Comparison of ENCODE assay signal across 7 mouse cellular contexts in the genomic region with DNA sequence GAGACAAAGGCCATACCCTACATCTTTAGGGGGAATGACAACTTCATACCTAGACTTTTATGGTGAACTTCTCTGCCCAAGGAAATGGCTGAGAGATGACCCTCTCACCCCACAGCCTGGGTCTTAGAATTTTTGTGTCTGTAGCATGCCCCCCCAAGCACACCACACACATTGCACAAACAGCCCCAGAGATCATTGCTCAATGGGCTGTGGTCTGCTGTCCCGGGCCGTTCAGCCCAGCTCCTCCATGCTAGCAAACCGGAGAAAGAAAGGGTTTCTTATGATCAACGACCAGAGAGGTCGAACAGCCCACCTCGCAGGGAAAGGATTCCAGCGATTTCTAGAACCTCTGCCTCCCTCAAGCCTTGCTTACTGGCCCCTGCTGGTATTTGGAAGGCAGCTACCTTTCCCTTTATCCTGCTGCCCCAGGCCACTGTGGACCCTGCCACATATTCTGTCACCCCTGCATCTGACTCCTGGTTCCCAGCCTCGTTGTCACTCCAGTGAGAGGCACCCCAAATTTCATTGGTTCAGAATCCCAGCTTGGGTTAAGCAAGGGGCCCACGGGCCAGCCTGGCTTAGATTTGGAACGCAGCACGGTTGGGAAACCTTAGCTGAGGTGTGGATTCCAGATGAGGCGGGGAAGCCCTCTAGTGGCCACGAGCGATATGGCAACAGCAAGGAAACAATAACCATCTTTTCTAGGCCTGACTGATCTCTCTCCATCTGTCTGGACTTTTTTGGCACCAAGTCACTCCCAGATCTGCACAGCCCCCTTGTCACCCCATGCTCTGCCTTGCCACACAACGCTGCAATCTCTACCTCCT. TPM values are rescaled to one million over a fixed set of nuclear protein-coding genes. Genes with fewer than 3 reads are reported as not detected.
DNase-seq lines count a peak whose midpoint lies in the region; ATAC-seq lines count a peak whose summit lies in the region.

No protein-coding gene starts in this region.

- H3K9ac ChIP-seq in embryonic facial prominence, embryonic 11.5 days (replicated peaks; ENCODE audit: low read length): no peak overlapping the region
- H3K9ac ChIP-seq in limb, embryonic 11.5 days (ENCODE audit: low read length): peak overlapping the region; percentile 34; the same call in 1 of the 2 replicates
- 0 out of 2 replicates have a peak overlapping the region, but pooled peaks have one; percentile 23 for H3K9ac ChIP-seq in midbrain, embryonic 14.5 days (replicated peaks; ENCODE audit: low read length)

- 25% methylated on average over 15 of the region's 15 CpGs for WGBS in embryonic facial prominence, embryonic 11.5 days
- 30% methylated on average over 15 of the region's 15 CpGs for WGBS in limb, embryonic 11.5 days
- 31% methylated on average over 15 of the region's 15 CpGs for WGBS in midbrain, embryonic 14.5 days

- H3K4me1 ChIP-seq in embryonic facial prominence, embryonic 11.5 days (ENCODE audit: control insufficient read depth, insufficient read depth, low read length): no peaks in the 10 kb centered on the region
- H3K4me1 ChIP-seq in limb, embryonic 11.5 days (ENCODE audit: control insufficient read depth, insufficient read depth, low read length): no peaks in the 10 kb centered on the region
- H3K4me1 ChIP-seq in midbrain, embryonic 14.5 days (ENCODE audit: control insufficient read depth, insufficient read depth, low read length): peaks cover 4% of the 10 kb centered on the region; the same call in 1 of the 2 replicates

- no peaks in the 10 kb centered on the region for H3K36me3 ChIP-seq in embryonic facial prominence, embryonic 11.5 days (replicated peaks; ENCODE audit: control insufficient read depth, insufficient read depth, low read depth, low read length)
- no peaks in the 10 kb centered on the region for H3K36me3 ChIP-seq in limb, embryonic 11.5 days (ENCODE audit: control insufficient read depth, insufficient read depth, low read length)
- H3K36me3 ChIP-seq in midbrain, embryonic 14.5 days (ENCODE audit: control insufficient read depth, insufficient read depth, low read length): no peaks in the 10 kb centered on the region

- peak; percentile 72 for ATAC-seq in embryonic facial prominence, embryonic 11.5 days (replicated peaks; ENCODE audit: insufficient number of reproducible peaks, low FRiP score, low TSS enrichment, low read depth)
- peak; percentile 61 for ATAC-seq in limb, embryonic 11.5 days (ENCODE audit: insufficient number of reproducible peaks, low FRiP score, low TSS enrichment, low read depth)
- peak; percentile 84 for ATAC-seq in midbrain, embryonic 14.5 days (ENCODE audit: low FRiP score, low TSS enrichment)

- no peak overlapping the region for H3K4me2 ChIP-seq in embryonic facial prominence, embryonic 11.5 days (ENCODE audit: low read depth, low read length)
- no peak overlapping the region for H3K4me2 ChIP-seq in limb, embryonic 11.5 days (ENCODE audit: low read depth, severe bottlenecking)
- H3K4me2 ChIP-seq in midbrain, embryonic 14.5 days (ENCODE audit: low read length): no peak overlapping the region

- H3K4me3 ChIP-seq in embryonic facial prominence, embryonic 11.5 days (ENCODE audit: low read depth, low read length): no peak overlapping the region
- H3K4me3 ChIP-seq in limb, embryonic 11.5 days (ENCODE audit: low read depth, low read length): no peak overlapping the region
- H3K4me3 ChIP-seq in midbrain, embryonic 14.5 days (replicated peaks; ENCODE audit: low read depth, low read length): no peak overlapping the region

- no peaks in the 10 kb centered on the region for H3K27me3 ChIP-seq in embryonic facial prominence, embryonic 11.5 days (ENCODE audit: control insufficient read depth, insufficient read depth, low read length)
- H3K27me3 ChIP-seq in limb, embryonic 11.5 days (ENCODE audit: control insufficient read depth, insufficient read depth, low read length): no peaks in the 10 kb centered on the region
- no peaks in the 10 kb centered on the region for H3K27me3 ChIP-seq in midbrain, embryonic 14.5 days (ENCODE audit: control insufficient read depth, insufficient read depth, low read length)

- peak; percentile 82 for DNase-seq in adrenal gland, postnatal 25 days
- peak; percentile 88 for DNase-seq in embryonic facial prominence, embryonic 11.5 days (ENCODE audit: low spot score)
- DNase-seq in heart, adult 11 months: peak; percentile 97
- peak; percentile 89 for DNase-seq in kidney, adult 18-20 months
- peak; percentile 92 for DNase-seq in limb, embryonic 11.5 days (ENCODE audit: low spot score)
- DNase-seq in midbrain, embryonic 14.5 days: peak; percentile 91
- peak; percentile 60 for DNase-seq in spleen, adult 12 weeks (ENCODE audit: low spot score)

- H3K9me3 ChIP-seq in embryonic facial prominence, embryonic 11.5 days (replicated peaks; ENCODE audit: control insufficient read depth, low read length): no peaks in the 10 kb centered on the region
- no peaks in the 10 kb centered on the region for H3K9me3 ChIP-seq in limb, embryonic 11.5 days (ENCODE audit: control insufficient read depth, low read length)
- no peaks in the 10 kb centered on the region for H3K9me3 ChIP-seq in midbrain, embryonic 14.5 days (ENCODE audit: control insufficient read depth, low read length)

- H3K27ac ChIP-seq in embryonic facial prominence, embryonic 11.5 days (replicated peaks; ENCODE audit: low read depth, low read length): no peak overlapping the region
- no peak overlapping the region for H3K27ac ChIP-seq in limb, embryonic 11.5 days (replicated peaks; ENCODE audit: low read depth, low read length)
- H3K27ac ChIP-seq in midbrain, embryonic 14.5 days (replicated peaks; ENCODE audit: low read depth, low read length): no peak overlapping the region

RNA-seq across cellular contexts. Expression of a gene that starts 45.3 kb away (rescaled TPM):
- 99.7 and 124 TPM in 2 replicates for total RNA-seq in adrenal gland, postnatal 25 days (2021)
- polyA plus RNA-seq in embryonic facial prominence, embryonic 11.5 days (2014; fragmentation: Nextera tagmentation; extraction: Ambion mirVana): 22.9 and 23.1 TPM in 2 replicates
- 18.3 and 21.4 TPM in 2 replicates for polyA plus RNA-seq in limb, embryonic 11.5 days (2014; fragmentation: Nextera tagmentation; extraction: Ambion mirVana)
- 33.0 and 45.2 TPM in 2 replicates for polyA plus RNA-seq in midbrain, embryonic 14.5 days (2014; fragmentation: Nextera tagmentation; extraction: Ambion mirVana)
